Mouse (Mus musculus) adrenal gland, postnatal 10 days (tissue): ENCODE measurements around the gene Slc39a3. TPM values are rescaled to one million over a fixed set of nuclear protein-coding genes. Genes with fewer than 3 reads are reported as not detected.

ENCODE experiments used
- DNase-seq: peaks from one replicate; pipeline ENCODE4 v3.0.0; 2021; ENCODE audit warnings: mixed read lengths
- total RNA-seq, 2 experiments: library from RNA; stranded (reverse); gene quantifications; 2 replicates each; pipeline ENCODE4 v1.2.3; 2021

The Slc39a3 gene
- total RNA-seq, 2 experiments from 2014 or later: 28.5 to 32.8 TPM

GRCm38 (mm10) chr10:80982381-80982780, 54.8 kb downstream of the Slc39a3 start:
- peak; percentile 72 for DNase-seq

GRCm38 (mm10) chr10:80981564-80982112, 55.6 kb downstream of the Slc39a3 start:
- no peak for DNase-seq

Other genes starting within 250 kb of the Slc39a3 start
- gene Sf3a2, start 239.2 kb downstream of the Slc39a3 start, total RNA-seq: 10 to 100 TPM; 45.2 to 50.5 TPM
- gene Plekhj1, start 238.8 kb downstream of the Slc39a3 start, total RNA-seq: 10 to 100 TPM; 50.0 to 63.2 TPM
- gene Amh, start 232.2 kb downstream of the Slc39a3 start, total RNA-seq: under 1 TPM; 0.57 to 0.79 TPM
- gene Jsrp1, start 223.9 kb downstream of the Slc39a3 start, total RNA-seq: 10 to 100 TPM in 1 of 2 experiments, 1 to 10 TPM in 1; 9.8 to 24.0 TPM
- gene Oaz1, start 210.8 kb downstream of the Slc39a3 start, total RNA-seq: 100 to 1,000 TPM; 700 to 820 TPM
- 1 to 10 TPM in 1 of 2 experiments, under 1 TPM in 1; 0.99 to 1.5 TPM for gene Lingo3, start 193.4 kb downstream of the Slc39a3 start, total RNA-seq
- gene Lsm7, start 182.2 kb downstream of the Slc39a3 start, total RNA-seq: 10 to 100 TPM; 35.3 to 37.8 TPM
- gene Sppl2b, start 182.2 kb downstream of the Slc39a3 start, total RNA-seq: 10 to 100 TPM; 25.3 to 39.8 TPM
- under 1 TPM; 0.09 to 0.12 TPM for gene Tmprss9, start 165.6 kb downstream of the Slc39a3 start, total RNA-seq
- gene Timm13, start 136.5 kb downstream of the Slc39a3 start, total RNA-seq: 100 to 1,000 TPM; 271 to 285 TPM
- 10 to 100 TPM; 14.5 to 16.5 TPM for gene Lmnb2, start 119.2 kb downstream of the Slc39a3 start, total RNA-seq
- gene Gadd45b, start 107.4 kb downstream of the Slc39a3 start, total RNA-seq: 10 to 100 TPM; 11.7 to 44.5 TPM
- 1 to 10 TPM; 5.4 to 6.4 TPM for gene Gng7, start 22.5 kb downstream of the Slc39a3 start, total RNA-seq
- 1 to 10 TPM; 2.8 to 3.4 TPM for gene Diras1, start 11.8 kb downstream of the Slc39a3 start, total RNA-seq
- 100 to 1,000 TPM; 190 to 191 TPM for gene Sgta, start 22.8 kb upstream of the Slc39a3 start, total RNA-seq
- 10 to 100 TPM; 31.8 to 42.4 TPM for gene Thop1, start 32.6 kb upstream of the Slc39a3 start, total RNA-seq
- gene Creb3l3, start 61.4 kb upstream of the Slc39a3 start, total RNA-seq: 10 to 100 TPM; 18.1 to 42.6 TPM
- gene Map2k2, start 68.5 kb upstream of the Slc39a3 start, total RNA-seq: 100 to 1,000 TPM; 151 to 161 TPM
- gene Zbtb7a, start 97.8 kb upstream of the Slc39a3 start, total RNA-seq: 10 to 100 TPM; 61.1 to 66.6 TPM
- gene Pias4, start 130.5 kb upstream of the Slc39a3 start, total RNA-seq: 10 to 100 TPM; 25.8 to 26.5 TPM
- gene Eef2, start 139.2 kb upstream of the Slc39a3 start, total RNA-seq: 1,000 to 10,000 TPM; 1,466 to 1,521 TPM
- gene Dapk3, start 145.6 kb upstream of the Slc39a3 start, total RNA-seq: 10 to 100 TPM; 55.3 to 55.6 TPM
- gene 4930442H23Rik, start 146.4 kb upstream of the Slc39a3 start, total RNA-seq: not detected
- gene Nmrk2, start 164.6 kb upstream of the Slc39a3 start, total RNA-seq: 1 to 10 TPM in 1 of 2 experiments, under 1 TPM in 1; 0.15 to 4.9 TPM
- gene Atcay, start 193.4 kb upstream of the Slc39a3 start, total RNA-seq: 1 to 10 TPM; 2.5 to 4.6 TPM
- 10 to 100 TPM in 1 of 2 experiments, 1 to 10 TPM in 1; 7.4 to 11.9 TPM for gene Zfr2, start 195.7 kb upstream of the Slc39a3 start, total RNA-seq
- 1 to 10 TPM; 1.8 to 2.1 TPM for gene Matk, start 215.5 kb upstream of the Slc39a3 start, total RNA-seq
- 100 to 1,000 TPM; 109 to 111 TPM for gene Mrpl54, start 229.5 kb upstream of the Slc39a3 start, total RNA-seq
- 10 to 100 TPM; 79.8 to 83.8 TPM for gene Apba3, start 229.5 kb upstream of the Slc39a3 start, total RNA-seq